Mouse (Mus musculus) liver, embryonic 14.5 days (tissue): ENCODE results near the gene Cnot11. TPM values are rescaled to one million over a fixed set of nuclear protein-coding genes. Genes with fewer than 3 reads are reported as not detected.

Experiments used
- ATAC-seq: fragments of 200-750 bp; cut with Nextera tagmentation; 2 replicates; pipeline ENCODE4 v1.8.0; 2017; ENCODE audit warnings: moderate number of reproducible peaks, mild to moderate bottlenecking, moderate library complexity; ENCODE audit not compliant: insufficient read depth
- DNase-seq, 3 experiments: peaks; one replicate each; pipeline ENCODE4 v3.0.0-alpha.2; 2012 to 2013; ENCODE audit warnings: low read depth in 3 of 3, low spot score in 3 of 3
- H3K27ac ChIP-seq: fragments of 300-500 bp; sonication (generic); 2 replicates; pipeline ENCODE4 v1.5.1; 2014; ENCODE audit warnings: moderate library complexity, mild to moderate bottlenecking, control low read depth, inconsistent platforms
- H3K27me3 ChIP-seq: fragments of 300-500 bp; sonication (generic); 2 replicates; pipeline ENCODE4 v1.6.1; 2014; ENCODE audit warnings: mild to moderate bottlenecking, low read length, moderate library complexity; ENCODE audit not compliant: control insufficient read depth, insufficient read depth
- H3K36me3 ChIP-seq: fragments of 300-500 bp; sonication (generic); replicated peaks from 2 replicates; pipeline ENCODE4 v1.6.1; 2014; ENCODE audit warnings: low read depth; ENCODE audit not compliant: control insufficient read depth, insufficient read depth
- H3K4me1 ChIP-seq, 2 experiments: fragments of 200-500 bp in 1 of 2; fragments of 300-500 bp in 1 of 2; sonication (generic) in 1 of 2; replicated peaks; 2 replicates each; pipeline ENCODE4 v1.6.1; 2012 to 2014; ENCODE audit warnings: antibody characterized with exemption in 1 of 2, inconsistent platforms in 1 of 2, low read length in 1 of 2; ENCODE audit not compliant: control insufficient read depth in 2 of 2, insufficient read depth in 2 of 2
- H3K4me2 ChIP-seq: fragments of 300-500 bp; sonication (generic); 2 replicates; pipeline ENCODE4 v1.6.1; 2014; ENCODE audit warnings: low read depth, mild to moderate bottlenecking, control low read depth, moderate library complexity
- H3K4me3 ChIP-seq, 2 experiments: fragments of 200-500 bp in 1 of 2; fragments of 300-500 bp in 1 of 2; sonication (generic) in 1 of 2; 2 replicates each; pipeline ENCODE4 v1.5.1; 2012 to 2014; ENCODE audit warnings: low read depth in 2 of 2, low read length in 2 of 2, mild to moderate bottlenecking in 2 of 2, control low read depth in 1 of 2, inconsistent platforms in 1 of 2, moderate library complexity in 1 of 2; ENCODE audit not compliant: insufficient read depth in 1 of 2
- H3K9ac ChIP-seq: fragments of 300-500 bp; sonication (generic); replicated peaks from 2 replicates; pipeline ENCODE4 v1.6.1; 2014; ENCODE audit warnings: mild to moderate bottlenecking, control low read depth, moderate library complexity
- H3K9me3 ChIP-seq: fragments of 300-500 bp; sonication (generic); 2 replicates; pipeline ENCODE4 v1.6.1; 2016; ENCODE audit warnings: low read length, mixed read lengths; ENCODE audit not compliant: control insufficient read depth
- CTCF ChIP-seq: IDR thresholded peaks from 2 replicates; pipeline ENCODE4 v1.5.1; 2016; ENCODE audit warnings: antibody characterized with exemption, low read depth, control low read depth
- EP300 ChIP-seq: IDR thresholded peaks from 2 replicates; pipeline ENCODE4 v1.6.1; 2016; ENCODE audit warnings: antibody characterized with exemption, low read depth
- WGBS: fragments of 180-500 bp; shearing (Covaris S2); extraction: QIAGEN DNeasy Blood & Tissue Kit; methylation state at CpG from one replicate; pipeline ENCODE4 v1.1.7; 2014; ENCODE audit not compliant: insufficient replicate concordance; 5-methylcytosine and 5-hydroxymethylcytosine counted together
- polyA plus RNA-seq, 2 experiments: library from polyadenylated mRNA; depleted of rRNA in 1 of 2; stranded (reverse) in 1 of 2; unstranded in 1 of 2; fragments of >200 nt; fragmentation: Nextera tagmentation in 1 of 2; extraction: Ambion mirVana in 1 of 2; gene quantifications; 2 replicates each; pipeline versions ENCODE4 v1.2.1 to v1.2.3; 2012 to 2014

The Cnot11 gene
- polyA plus RNA-seq, 2 experiments: 8.0 to 10.0 TPM

DNA sequence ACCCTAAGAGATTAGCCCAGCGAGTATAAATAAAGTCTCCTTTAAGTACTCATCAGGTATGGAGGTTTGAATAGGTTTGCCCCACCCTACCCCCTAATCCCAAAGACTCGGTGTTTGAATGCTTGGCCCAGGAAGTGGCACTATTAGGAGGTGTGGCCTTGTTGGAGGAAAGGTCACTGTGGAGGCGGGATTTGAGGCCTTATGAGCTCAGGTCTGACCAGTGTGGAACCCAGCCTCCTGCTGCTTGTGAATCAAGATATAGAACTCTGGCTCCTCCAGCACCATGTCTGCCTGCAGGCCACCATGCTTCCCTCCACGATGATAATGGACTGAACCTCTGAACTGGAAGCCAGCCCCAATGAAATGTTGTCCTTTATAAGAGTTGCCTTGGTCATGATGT, 3.8 kb upstream of the Cnot11 start:
- ATAC-seq: no peak
- WGBS: 58% methylated on average over 4 of the region's 4 CpGs
- Histone ChIP-seq H3K4me1 (peaks cover 2 to 6% of the 10 kb centered on the region in 2 experiments), H3K4me2 (no peak overlapping the region), H3K9me3 (no peaks in the 10 kb centered on the region), H3K36me3 (no peaks in the 10 kb centered on the region), H3K27me3 (no peaks in the 10 kb centered on the region), H3K4me3 (no peak overlapping the region), H3K27ac (no peak overlapping the region), H3K9ac (no peak overlapping the region)
- TF ChIP-seq CTCF: no peak
- no peak for TF ChIP-seq EP300
- DNase-seq: no peak

DNA sequence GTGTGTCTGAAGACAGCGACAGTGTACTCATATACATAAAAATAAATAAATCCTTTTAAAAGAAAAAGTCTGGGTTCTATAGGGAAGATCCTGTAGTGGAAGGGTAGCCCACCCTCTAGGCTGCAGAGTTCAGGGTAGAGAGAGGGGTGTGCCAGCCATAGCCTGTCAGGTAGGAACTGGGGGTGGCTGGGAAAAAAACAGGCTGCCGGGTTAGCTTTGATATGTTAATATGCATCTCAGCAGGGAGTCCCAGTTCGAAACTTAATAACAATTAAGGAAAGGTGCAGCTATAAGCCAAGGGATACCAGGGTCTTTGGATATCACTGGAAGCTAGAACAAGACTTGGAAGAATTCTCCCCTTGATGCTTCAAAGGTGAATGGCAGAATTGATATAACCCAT, 875 bp upstream of the Cnot11 start:
- H3K4me3 ChIP-seq: no peak overlapping the region
- no peak for TF ChIP-seq CTCF
- no peak for TF ChIP-seq EP300
- no peak overlapping the region for H3K27ac ChIP-seq
- peaks cover 2 to 11% of the 10 kb centered on the region in 2 experiments for H3K4me1 ChIP-seq
- no peak for ATAC-seq
- H3K9me3 ChIP-seq: no peaks in the 10 kb centered on the region
- 47% methylated on average over 3 of the region's 3 CpGs for WGBS
- no peak overlapping the region for H3K9ac ChIP-seq
- no peaks in the 10 kb centered on the region for H3K27me3 ChIP-seq
- no peak for DNase-seq
- no peak overlapping the region for H3K4me2 ChIP-seq
- H3K36me3 ChIP-seq: peaks cover 5% of the 10 kb centered on the region

DNA sequence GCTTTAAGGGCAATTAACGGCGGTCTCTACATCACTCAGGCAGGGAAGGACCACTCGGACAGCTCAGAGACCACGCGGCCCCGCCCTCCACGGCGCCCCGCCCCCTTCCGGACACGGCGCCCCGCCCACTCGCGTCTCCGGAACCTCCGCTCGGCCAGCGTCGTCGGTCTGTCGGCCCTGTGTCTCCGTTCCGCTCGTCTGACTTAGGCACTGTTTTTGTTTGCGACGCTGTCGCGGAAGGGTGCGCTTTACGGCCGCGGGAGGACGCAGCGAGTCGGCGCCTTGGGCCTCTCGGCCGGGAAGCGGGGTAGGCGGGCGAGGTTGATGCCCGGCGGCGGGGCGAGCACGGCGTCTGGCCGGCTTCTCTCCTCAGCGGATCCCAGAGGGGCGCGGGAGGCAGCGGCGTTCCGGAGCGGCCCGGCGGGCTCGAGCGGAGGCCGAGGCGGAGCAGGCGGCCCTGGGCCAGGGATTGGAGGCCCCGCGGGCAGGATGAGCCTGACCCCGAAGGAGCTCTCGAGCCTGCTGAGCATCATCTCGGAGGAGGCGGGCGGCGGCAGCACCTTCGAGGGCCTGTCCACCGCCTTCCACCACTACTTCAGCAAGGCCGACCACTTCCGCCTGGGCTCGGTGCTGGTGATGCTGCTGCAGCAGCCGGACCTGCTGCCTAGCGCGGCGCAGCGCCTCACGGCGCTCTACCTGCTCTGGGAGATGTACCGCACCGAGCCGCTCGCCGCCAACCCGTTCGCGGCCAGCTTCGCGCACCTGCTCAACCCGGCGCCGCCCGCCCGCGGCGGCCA, 921 bp downstream of the Cnot11 start:
- WGBS: under 1% methylated on average over 100 of the region's 100 CpGs
- Histone ChIP-seq H3K27me3 (no peaks in the 10 kb centered on the region), H3K9ac (peak overlapping the region; percentile 91), H3K4me2 (peak overlapping the region; percentile 98), H3K36me3 (peaks cover 21% of the 10 kb centered on the region), H3K27ac (peak overlapping the region; percentile 70), H3K9me3 (no peaks in the 10 kb centered on the region), H3K4me3 (peak overlapping the region; percentile 82 to 83), H3K4me1 (peaks cover 2 to 11% of the 10 kb centered on the region in 2 experiments)
- peak; percentile 96 to 97 (median 97) for DNase-seq
- peak; percentile 92 for ATAC-seq
- TF ChIP-seq EP300 (no peak), CTCF (no peak)

DNA sequence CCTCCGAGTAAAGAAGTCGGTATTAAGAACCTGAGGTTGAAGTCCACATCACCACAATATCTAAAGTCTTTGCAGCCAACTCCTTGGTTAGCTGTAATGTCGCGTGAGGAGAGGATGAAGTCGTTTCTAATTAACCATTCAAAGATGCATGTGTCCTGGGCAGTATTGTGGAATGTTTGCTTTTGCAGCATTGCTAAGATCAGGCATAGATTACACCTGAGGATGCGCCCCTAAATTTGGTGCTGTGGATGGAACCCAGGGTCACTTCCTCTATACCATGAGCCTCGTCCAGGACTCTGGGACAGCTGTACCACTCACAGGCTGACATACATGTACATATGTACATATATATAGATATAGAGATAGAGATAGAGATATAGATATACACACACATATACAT, 1.9 kb downstream of the Cnot11 start:
- TF ChIP-seq CTCF: no peak
- no peak for TF ChIP-seq EP300

GRCm38 (mm10) chr1:39537631-39538380, 3.0 kb downstream of the Cnot11 start:
- ATAC-seq (no peak), DNase-seq (no peak)
- no peaks in the 10 kb centered on the region for H3K9me3 ChIP-seq
- TF ChIP-seq CTCF: no peak
- TF ChIP-seq EP300: no peak
- WGBS: 77% methylated on average over 10 of the region's 10 CpGs
- H3K27ac ChIP-seq: no peak overlapping the region
- peaks cover 28% of the 10 kb centered on the region for H3K36me3 ChIP-seq
- H3K27me3 ChIP-seq: no peaks in the 10 kb centered on the region
- peaks cover 2 to 11% of the 10 kb centered on the region in 2 experiments for H3K4me1 ChIP-seq
- no peak overlapping the region for H3K9ac ChIP-seq
- no peak overlapping the region; the same call in 1 of the 2 replicates for H3K4me2 ChIP-seq
- no peak overlapping the region for H3K4me3 ChIP-seq

More for the DNA sequence above, 1.9 kb downstream of the Cnot11 start:
- peaks cover 22% of the 10 kb centered on the region for H3K36me3 ChIP-seq
- H3K4me1 ChIP-seq: peaks cover 2 to 11% of the 10 kb centered on the region in 2 experiments
- peak overlapping the region; percentile 98 for H3K4me2 ChIP-seq
- DNase-seq: no peak
- H3K4me3 ChIP-seq: peak overlapping the region; percentile 82 to 83
- no peak for ATAC-seq
- 34% methylated on average over 7 of the region's 7 CpGs for WGBS
- no peaks in the 10 kb centered on the region for H3K9me3 ChIP-seq
- no peak overlapping the region for H3K27ac ChIP-seq
- no peaks in the 10 kb centered on the region for H3K27me3 ChIP-seq
- H3K9ac ChIP-seq: peak overlapping the region; percentile 91
